Mouse (Mus musculus) neural tube, embryonic 11.5 days (tissue): ENCODE results near the gene Jup. TPM values are rescaled to one million over a fixed set of nuclear protein-coding genes. Genes with fewer than 3 reads are reported as not detected.
"Not testable (repeated sequence)": the region's sequence is repeated elsewhere in the genome, so short reads cannot be mapped to it uniquely, and the experiment has no call there.

ENCODE experiments used
- ATAC-seq: fragments of 200-750 bp; cut with Nextera tagmentation; 2 replicates; pipeline ENCODE4 v1.8.0; 2017; ENCODE audit warnings: moderate number of reproducible peaks, mild to moderate bottlenecking, moderate TSS enrichment, moderate library complexity; ENCODE audit not compliant: insufficient read depth, low FRiP score, low TSS enrichment
- DNase-seq: peaks from one replicate; pipeline ENCODE4 v3.0.0-alpha.2; 2015; ENCODE audit warnings: low spot score
- H3K27ac ChIP-seq: fragments of 300-500 bp; sonication (generic); 2 replicates; pipeline ENCODE4 v1.5.1; 2014; ENCODE audit warnings: low read depth, mild to moderate bottlenecking, low read length
- H3K27me3 ChIP-seq: fragments of 300-500 bp; sonication (generic); 2 replicates; pipeline ENCODE4 v1.6.1; 2014; ENCODE audit warnings: mild to moderate bottlenecking, low read length, mixed read lengths; ENCODE audit not compliant: control insufficient read depth, insufficient read depth
- H3K36me3 ChIP-seq: fragments of 300-500 bp; sonication (generic); 2 replicates; pipeline ENCODE4 v1.6.1; 2014; ENCODE audit warnings: mild to moderate bottlenecking, low read length, moderate library complexity, mixed read lengths; ENCODE audit not compliant: control insufficient read depth, insufficient read depth
- H3K4me1 ChIP-seq: fragments of 300-500 bp; sonication (generic); 2 replicates; pipeline ENCODE4 v1.6.1; 2014; ENCODE audit warnings: low read length, mixed read lengths; ENCODE audit not compliant: control insufficient read depth, insufficient read depth
- H3K4me2 ChIP-seq: fragments of 300-500 bp; sonication (generic); 2 replicates; pipeline ENCODE4 v1.6.1; 2014; ENCODE audit warnings: low read depth, mild to moderate bottlenecking, moderate library complexity
- H3K4me3 ChIP-seq: fragments of 300-500 bp; sonication (generic); 2 replicates; pipeline ENCODE4 v1.5.1; 2014; ENCODE audit warnings: low read depth, low read length
- H3K9ac ChIP-seq: fragments of 300-500 bp; sonication (generic); 2 replicates; pipeline ENCODE4 v1.6.1; 2014; ENCODE audit warnings: mild to moderate bottlenecking, low read length
- H3K9me3 ChIP-seq: fragments of 300-500 bp; sonication (generic); 2 replicates; pipeline ENCODE4 v1.6.1; 2016; ENCODE audit warnings: low read length; ENCODE audit not compliant: control insufficient read depth
- WGBS: fragments of 180-500 bp; shearing (Covaris S2); extraction: QIAGEN DNeasy Blood & Tissue Kit; methylation state at CpG from one replicate; pipeline ENCODE4 v1.1.7; 2014; 5-methylcytosine and 5-hydroxymethylcytosine counted together
- polyA plus RNA-seq: library from polyadenylated mRNA; unstranded; fragments of >200 nt; fragmentation: Nextera tagmentation; extraction: Ambion mirVana; gene quantifications from 2 replicates; pipeline ENCODE4 v1.2.1, GENCODE M21; 2014

The Jup gene
- polyA plus RNA-seq, 1 experiment from 2014 or later, result 48.8 TPM

- ATAC-seq (no peak), DNase-seq (no peak)
- 78% methylated on average over 6 of the region's 6 CpGs for WGBS
- Histone ChIP-seq H3K9ac (no peak within 1 kb of the TSS), H3K4me3 (no peak within 1 kb of the TSS), H3K4me2 (no peak within 1 kb of the TSS), H3K27ac (no peak within 1 kb of the TSS), H3K4me1 (peaks cover 3% of the 10 kb centered on the region; the same call in 1 of the 2 replicates), H3K36me3 (no peaks in the 10 kb centered on the region), H3K27me3 (no peaks in the 10 kb centered on the region), H3K9me3 (no peaks in the 10 kb centered on the region)
Observed at GRCm38 (mm10) chr11:100333944-100334457, 63.6 kb downstream of the Jup start, which contains the start of gene Gast. Gene Gast (plus strand): TSS chr11:100334407.

GRCm38 (mm10) chr11:100332766-100333515 lies 64.6 kb downstream of the Jup start:
- 66% methylated on average over 9 of the region's 9 CpGs for WGBS
- Histone ChIP-seq H3K27me3 (no peaks in the 10 kb centered on the region), H3K9ac (no peak overlapping the region), H3K9me3 (no peaks in the 10 kb centered on the region), H3K27ac (0 out of 2 replicates have a peak overlapping the region, but pooled peaks have one; percentile 44), H3K4me2 (no peak overlapping the region), H3K36me3 (no peaks in the 10 kb centered on the region), H3K4me3 (no peak overlapping the region), H3K4me1 (peaks cover 3% of the 10 kb centered on the region; the same call in 1 of the 2 replicates)
- DNase-seq (no peak), ATAC-seq (no peak)

- H3K9me3 ChIP-seq, H3K36me3 ChIP-seq, ATAC-seq, H3K4me3 ChIP-seq, H3K9ac ChIP-seq, H3K4me2 ChIP-seq, H3K4me1 ChIP-seq, DNase-seq, H3K27me3 ChIP-seq, H3K27ac ChIP-seq: not testable (repeated sequence)
- 66% methylated on average over 8 of the region's 8 CpGs for WGBS
Observed at GRCm38 (mm10) chr11:100330816-100331375, 66.7 kb downstream of the Jup start.

GRCm38 (mm10) chr11:100330235-100330634 lies 67.3 kb downstream of the Jup start:
- Histone ChIP-seq H3K9me3 (no peaks in the 10 kb centered on the region), H3K4me1 (peaks cover 3% of the 10 kb centered on the region; the same call in 1 of the 2 replicates), H3K36me3 (no peaks in the 10 kb centered on the region), H3K4me2 (no peak overlapping the region), H3K27ac (no peak overlapping the region), H3K9ac (no peak overlapping the region), H3K27me3 (no peaks in the 10 kb centered on the region), H3K4me3 (no peak overlapping the region)
- DNase-seq (no peak), ATAC-seq (no peak)
- 65% methylated on average over 16 of the region's 16 CpGs for WGBS

GRCm38 (mm10) chr11:100327761-100328160 lies 69.8 kb downstream of the Jup start:
- Histone ChIP-seq H3K4me3 (no peak overlapping the region), H3K9me3 (no peaks in the 10 kb centered on the region), H3K36me3 (no peaks in the 10 kb centered on the region; the same call in 1 of the 2 replicates), H3K4me2 (no peak overlapping the region), H3K27ac (no peak overlapping the region), H3K9ac (no peak overlapping the region), H3K4me1 (peaks cover 3% of the 10 kb centered on the region; the same call in 1 of the 2 replicates), H3K27me3 (no peaks in the 10 kb centered on the region)
- no peak for DNase-seq
- WGBS, result 85% methylated on average over 6 of the region's 6 CpGs
- ATAC-seq, result no peak

GRCm38 (mm10) chr11:100327316-100327715 lies 70.2 kb downstream of the Jup start:
- no peaks in the 10 kb centered on the region; the same call in none of the 2 replicates for H3K36me3 ChIP-seq
- no peak overlapping the region for H3K4me2 ChIP-seq
- H3K4me3 ChIP-seq, result no peak overlapping the region
- 68% methylated on average over 11 of the region's 11 CpGs for WGBS
- H3K27ac ChIP-seq, result no peak overlapping the region
- no peaks in the 10 kb centered on the region for H3K4me1 ChIP-seq
- H3K9ac ChIP-seq, result no peak overlapping the region
- H3K9me3 ChIP-seq, result no peaks in the 10 kb centered on the region
- no peaks in the 10 kb centered on the region for H3K27me3 ChIP-seq
- DNase-seq, result no peak
- no peak for ATAC-seq

GRCm38 (mm10) chr11:100325062-100325629 lies 72.4 kb downstream of the Jup start:
- Histone ChIP-seq H3K4me2 (no peak overlapping the region), H3K4me3 (no peak overlapping the region), H3K27me3 (no peaks in the 10 kb centered on the region), H3K9me3 (no peaks in the 10 kb centered on the region), H3K36me3 (peaks cover 6% of the 10 kb centered on the region), H3K27ac (no peak overlapping the region), H3K9ac (no peak overlapping the region), H3K4me1 (no peaks in the 10 kb centered on the region; the same call in 1 of the 2 replicates)
- WGBS, result 78% methylated on average over 11 of the region's 11 CpGs
- DNase-seq, result no peak
- no peak for ATAC-seq

GRCm38 (mm10) chr11:100323578-100323977 lies 74.0 kb downstream of the Jup start:
- no peak overlapping the region for H3K4me3 ChIP-seq
- WGBS, result 16% methylated on average over 3 of the region's 3 CpGs
- ATAC-seq (no peak), DNase-seq (peak; percentile 71)
- H3K27ac ChIP-seq, result no peak overlapping the region
- H3K9me3 ChIP-seq, result no peaks in the 10 kb centered on the region
- H3K27me3 ChIP-seq, result no peaks in the 10 kb centered on the region
- H3K9ac ChIP-seq, result no peak overlapping the region
- H3K4me1 ChIP-seq, result no peaks in the 10 kb centered on the region; the same call in 1 of the 2 replicates
- H3K36me3 ChIP-seq, result peaks cover 6% of the 10 kb centered on the region
- H3K4me2 ChIP-seq, result no peak overlapping the region
